Mouse (Mus musculus): ENCODE results near the gene Hecw1. TPM values are rescaled to one million over a fixed set of nuclear protein-coding genes. Genes with fewer than 3 reads are reported as not detected.

Hecw1 gene
- total and polyA plus RNA-seq, 3 experiments = 0.52 to 3.2 TPM; not detected in 1

DNA sequence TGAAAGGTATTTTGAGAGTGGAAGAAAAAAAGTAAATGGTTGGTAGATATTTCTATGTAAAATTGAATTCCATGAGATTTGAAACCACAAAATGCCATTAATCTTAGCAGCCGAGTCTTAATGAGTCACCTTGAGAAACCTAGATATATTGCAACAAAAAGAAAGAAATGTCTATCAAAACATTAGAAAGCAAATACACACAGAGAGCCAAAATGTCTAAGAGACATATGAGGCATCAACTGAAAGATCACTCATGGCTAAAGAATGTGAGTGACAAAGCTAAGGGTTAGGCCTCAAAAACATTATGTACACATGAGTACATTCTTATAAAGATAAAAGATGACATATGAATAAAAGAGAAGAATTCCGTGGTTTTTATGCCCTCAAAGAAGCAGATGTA lies 26.1 kb downstream of the Hecw1 start:
- H3K79me2 ChIP-seq (ENCODE audit: control insufficient read depth, insufficient read depth, low read length, poor library complexity) = no peaks in the 10 kb centered on the region
- peaks cover 0 to 3% of the 10 kb centered on the region in 2 experiments; a peak in 2 of 4 replicates for H3K4me1 ChIP-seq (ENCODE audit: control insufficient read depth in 1 of 2, insufficient read depth in 2 of 2, low read length in 2 of 2)
- DNase-seq (ENCODE audit: low read depth, low spot score) = no peak
- H3K27me3 ChIP-seq (ENCODE audit: control insufficient read depth in 1 of 2, insufficient read depth in 2 of 2, low read length in 2 of 2) = no peaks in the 10 kb centered on the region
- TF ChIP-seq MAZ (IDR thresholded peaks at IDR 0.05; ENCODE audit: low read depth, low read length) (no peak), TBP (IDR thresholded peaks at IDR 0.05; ENCODE audit: low read depth, low read length) (no peak), POLR2AphosphoS2 (IDR thresholded peaks at IDR 0.05; ENCODE audit: low read length) (no peak), CHD2 (IDR thresholded peaks at IDR 0.05; ENCODE audit: low read length) (no peak), GATA1 (IDR thresholded peaks at IDR 0.05; ENCODE audit: low read depth, low read length) (no peak), USF1 (IDR thresholded peaks at IDR 0.05; ENCODE audit: low read depth, low read length) (no peak), MAFK (IDR thresholded peaks at IDR 0.05; ENCODE audit: borderline replicate concordance, low read depth, low read length) (no peak)
- no peak overlapping the region for H3K9ac ChIP-seq (ENCODE audit: control insufficient read depth, low read depth, low read length, poor library complexity, severe bottlenecking)
- H3K9me3 ChIP-seq (replicated peaks; ENCODE audit: insufficient read depth, low read length) = no peaks in the 10 kb centered on the region
- no peak overlapping the region for H3K27ac ChIP-seq (ENCODE audit: control insufficient read depth, low read depth, low read length)
- H3K4me3 ChIP-seq (ENCODE audit: control insufficient read depth in 1 of 2, insufficient read depth in 1 of 2, low read depth in 2 of 2, low read length in 2 of 2) = no peak overlapping the region
- no peaks in the 10 kb centered on the region for H3K36me3 ChIP-seq (ENCODE audit: control insufficient read depth in 1 of 2, insufficient read depth in 2 of 2, low read length in 2 of 2)

DNA sequence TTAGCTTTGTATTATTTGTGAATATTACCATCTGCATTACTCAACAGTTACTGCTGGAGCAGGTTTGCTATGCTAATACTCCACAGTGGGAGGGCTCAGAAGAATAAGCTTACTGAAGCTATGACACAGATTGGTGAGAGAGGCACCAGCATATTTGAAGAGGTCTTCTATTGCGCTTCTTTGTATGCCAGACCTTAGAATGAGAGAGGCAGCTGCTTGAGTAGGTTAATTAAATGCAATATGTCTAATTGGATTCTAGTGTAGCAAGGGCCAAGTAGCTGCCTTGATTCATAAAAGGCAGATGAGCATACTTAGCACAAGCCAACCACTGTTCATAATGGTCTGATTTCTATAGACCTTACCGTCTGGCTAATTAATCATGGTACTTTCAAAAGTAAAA lies 35.2 kb downstream of the Hecw1 start:
- H3K9ac ChIP-seq (ENCODE audit: control insufficient read depth, low read depth, low read length, poor library complexity, severe bottlenecking) = no peak overlapping the region
- no peaks in the 10 kb centered on the region for H3K27me3 ChIP-seq (ENCODE audit: control insufficient read depth in 1 of 2, insufficient read depth in 2 of 2, low read length in 2 of 2)
- H3K9me3 ChIP-seq (replicated peaks; ENCODE audit: insufficient read depth, low read length) = no peaks in the 10 kb centered on the region
- no peak for DNase-seq (ENCODE audit: low read depth, low spot score)
- no peak overlapping the region for H3K4me3 ChIP-seq (ENCODE audit: control insufficient read depth in 1 of 2, insufficient read depth in 1 of 2, low read depth in 2 of 2, low read length in 2 of 2)
- no peak for TF ChIP-seq USF1 (IDR thresholded peaks at IDR 0.05; ENCODE audit: low read depth, low read length)
- no peak for TF ChIP-seq HCFC1 (IDR thresholded peaks at IDR 0.05; ENCODE audit: low read depth, low read length)
- TF ChIP-seq TAL1 (IDR thresholded peaks at IDR 0.05; ENCODE audit: low read length) = no peak
- no peak for TF ChIP-seq CHD2 (IDR thresholded peaks at IDR 0.05; ENCODE audit: low read length)
- no peak for TF ChIP-seq EP300 (IDR thresholded peaks at IDR 0.05; ENCODE audit: low read depth in 1 of 2, low read length in 2 of 2)
- no peak for TF ChIP-seq GATA1 (IDR thresholded peaks at IDR 0.05; ENCODE audit: low read depth, low read length)
- no peak for TF ChIP-seq TBP (IDR thresholded peaks at IDR 0.05; ENCODE audit: low read depth, low read length)
- TF ChIP-seq ELF1 (IDR thresholded peaks at IDR 0.05; ENCODE audit: low read depth, low read length) = no peak
- no peak for TF ChIP-seq USF2 (IDR thresholded peaks at IDR 0.05; ENCODE audit: borderline replicate concordance in 1 of 2, insufficient read depth in 1 of 2, low read depth in 1 of 2, low read length in 2 of 2)
- TF ChIP-seq JUND (IDR thresholded peaks at IDR 0.05; ENCODE audit: low read depth, low read length) = no peak
- no peak for TF ChIP-seq NRF1 (IDR thresholded peaks at IDR 0.05; ENCODE audit: insufficient read depth, low read depth, low read length, poor library complexity, severe bottlenecking)
- TF ChIP-seq POLR2AphosphoS5 (IDR thresholded peaks at IDR 0.05; ENCODE audit: borderline replicate concordance, low read depth, low read length) = no peak
- TF ChIP-seq TCF12 (IDR thresholded peaks at IDR 0.05; ENCODE audit: low read depth, low read length) = no peak
- no peaks in the 10 kb centered on the region for H3K79me2 ChIP-seq (ENCODE audit: control insufficient read depth, insufficient read depth, low read length, poor library complexity)
- H3K36me3 ChIP-seq (ENCODE audit: control insufficient read depth in 1 of 2, insufficient read depth in 2 of 2, low read length in 2 of 2) = no peaks in the 10 kb centered on the region
- peaks cover 0 to 4% of the 10 kb centered on the region in 2 experiments; a peak in 2 of 4 replicates for H3K4me1 ChIP-seq (ENCODE audit: control insufficient read depth in 1 of 2, insufficient read depth in 2 of 2, low read length in 2 of 2)
- H3K27ac ChIP-seq (ENCODE audit: control insufficient read depth, low read depth, low read length) = no peak overlapping the region

Measured in MEL (cell line).